Mouse (Mus musculus): Measurements from ENCODE around the gene Ccdc62. TPM values are rescaled to one million over a fixed set of nuclear protein-coding genes. Genes with fewer than 3 reads are reported as not detected.

Ccdc62 gene
- total and polyA plus RNA-seq, 2 experiments from 2014 or later: 3.7 TPM

DNA sequence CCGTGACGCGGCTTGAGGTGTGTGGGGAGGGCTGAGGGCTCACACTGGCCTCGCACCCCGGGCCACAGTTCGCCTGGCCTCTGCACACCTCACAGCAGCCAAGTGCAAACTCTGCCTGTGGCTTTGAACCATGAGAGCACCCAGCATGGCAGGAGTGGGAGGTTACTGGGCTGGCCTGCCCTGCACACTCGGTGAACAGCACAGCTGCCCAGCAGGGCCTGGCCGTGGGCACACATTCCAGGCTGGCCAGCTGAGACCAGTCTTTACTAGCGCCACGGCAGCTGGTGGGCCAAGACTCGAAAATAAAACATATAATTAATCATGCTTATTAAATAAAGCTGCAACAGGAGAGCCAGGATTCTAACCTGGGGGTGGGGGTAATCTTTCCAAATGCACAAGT is 75.1 kb downstream of the Ccdc62 start:
- WGBS: 71% methylated on average over 11 of the region's 11 CpGs
- Histone ChIP-seq H3K4me3 (ENCODE audit: low read depth, low read length) (no peak overlapping the region), H3K36me3 (ENCODE audit: insufficient read depth) (peaks cover 81% of the 10 kb centered on the region), H3K4me1 (ENCODE audit: insufficient read depth) (no peaks in the 10 kb centered on the region), H3K27me3 (ENCODE audit: insufficient read depth, low read length) (no peaks in the 10 kb centered on the region), H3K27ac (ENCODE audit: low read depth, low read length) (no peak overlapping the region), H3K4me2 (ENCODE audit: low read depth) (no peak overlapping the region), H3K9me3 (ENCODE audit: low read length) (no peaks in the 10 kb centered on the region), H3K9ac (no peak overlapping the region)
- DNase-seq (no peak), ATAC-seq (no peak)
- TF ChIP-seq CTCF (IDR thresholded peaks at IDR 0.05; ENCODE audit: low read depth): no peak

DNA sequence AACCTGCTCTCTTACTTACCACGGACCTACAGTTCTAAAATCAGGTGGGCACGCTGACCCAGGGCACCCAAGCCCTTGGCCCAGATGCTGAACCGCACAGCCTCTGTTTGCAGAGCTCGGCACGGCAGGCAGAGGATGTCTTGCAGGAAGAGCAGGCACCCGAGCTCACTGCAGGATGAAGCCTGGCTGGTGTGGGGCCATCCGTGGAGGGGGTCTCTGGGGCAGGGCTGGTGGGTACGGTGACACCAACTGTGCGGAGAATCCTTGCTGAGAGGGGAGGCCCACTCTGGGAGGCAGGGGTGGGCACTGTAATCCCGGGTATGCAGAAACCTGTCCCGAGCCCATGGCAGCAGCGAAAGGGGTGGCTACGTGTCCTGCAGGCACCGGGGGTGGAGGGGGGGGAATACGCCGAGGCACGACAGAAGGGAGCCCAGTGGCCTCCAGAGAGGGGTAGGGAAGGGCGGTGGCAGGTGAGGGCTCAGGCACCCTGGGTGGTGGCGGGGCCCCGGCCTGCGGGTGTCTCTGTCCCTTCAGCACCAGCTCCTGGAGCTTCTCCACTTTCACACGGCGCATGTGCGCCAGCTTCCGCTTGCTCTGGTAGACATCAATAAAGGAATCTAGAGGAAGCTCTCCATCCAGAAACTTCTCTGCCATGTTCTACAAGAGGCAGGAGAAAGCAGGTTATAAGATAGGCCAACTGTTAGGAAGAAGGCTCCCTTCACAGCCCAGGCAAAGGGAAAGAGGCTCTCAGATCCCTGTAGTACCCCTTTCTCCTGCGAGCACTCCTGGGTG is 75.8 kb downstream of the Ccdc62 start:
- Histone ChIP-seq H3K4me2 (ENCODE audit: low read depth) (no peak overlapping the region), H3K27ac (ENCODE audit: low read depth, low read length) (no peak overlapping the region), H3K4me3 (ENCODE audit: low read depth, low read length) (no peak overlapping the region), H3K9me3 (ENCODE audit: low read length) (no peaks in the 10 kb centered on the region), H3K27me3 (ENCODE audit: insufficient read depth, low read length) (no peaks in the 10 kb centered on the region), H3K4me1 (ENCODE audit: insufficient read depth) (peaks cover 5% of the 10 kb centered on the region; the same call in 1 of the 2 replicates), H3K9ac (no peak overlapping the region), H3K36me3 (ENCODE audit: insufficient read depth) (peaks cover 80% of the 10 kb centered on the region)
- DNase-seq (no peak), ATAC-seq (no peak)
- TF ChIP-seq CTCF (IDR thresholded peaks at IDR 0.05; ENCODE audit: low read depth): no peak
- 86% methylated on average over 26 of the region's 26 CpGs for WGBS

DNA sequence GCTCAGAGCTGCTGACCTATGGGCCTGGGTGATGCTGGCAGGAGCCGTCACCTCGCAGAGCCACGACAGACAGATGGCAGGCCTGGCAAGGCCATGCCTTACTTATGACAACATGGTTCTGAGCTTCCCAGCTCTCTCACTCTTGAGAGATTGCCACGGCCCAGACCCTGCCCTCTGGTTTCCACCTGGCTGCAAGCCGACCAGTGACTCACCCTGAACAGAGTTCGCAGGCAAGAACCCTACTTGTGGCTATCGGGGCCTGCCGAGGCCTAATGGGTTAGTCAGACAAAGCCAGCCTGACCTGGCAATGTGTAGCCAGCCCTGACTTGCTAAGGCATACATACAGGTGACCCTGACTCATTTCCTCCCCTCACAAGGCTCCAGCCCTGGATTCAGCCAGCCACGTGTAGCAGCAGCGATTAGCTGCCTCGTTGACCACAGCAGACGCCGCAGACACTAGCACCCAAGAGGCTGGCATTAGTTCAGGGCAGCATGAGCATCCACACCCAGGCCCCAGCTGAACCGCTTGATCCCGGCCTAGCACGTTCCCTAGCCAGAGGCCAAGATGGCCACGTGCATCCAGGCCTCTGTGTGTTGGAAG is 76.5 kb downstream of the Ccdc62 start:
- WGBS: 79% methylated on average over 17 of the region's 17 CpGs
- Histone ChIP-seq H3K9ac (no peak overlapping the region), H3K27me3 (ENCODE audit: insufficient read depth, low read length) (no peaks in the 10 kb centered on the region), H3K4me2 (ENCODE audit: low read depth) (no peak overlapping the region), H3K4me1 (ENCODE audit: insufficient read depth) (peaks cover 12% of the 10 kb centered on the region), H3K36me3 (ENCODE audit: insufficient read depth) (peaks cover 73% of the 10 kb centered on the region), H3K4me3 (ENCODE audit: low read depth, low read length) (no peak overlapping the region), H3K27ac (ENCODE audit: low read depth, low read length) (no peak overlapping the region), H3K9me3 (ENCODE audit: low read length) (no peaks in the 10 kb centered on the region)
- DNase-seq (no peak), ATAC-seq (no peak)
- TF ChIP-seq CTCF (IDR thresholded peaks at IDR 0.05; ENCODE audit: low read depth): no peak

DNA sequence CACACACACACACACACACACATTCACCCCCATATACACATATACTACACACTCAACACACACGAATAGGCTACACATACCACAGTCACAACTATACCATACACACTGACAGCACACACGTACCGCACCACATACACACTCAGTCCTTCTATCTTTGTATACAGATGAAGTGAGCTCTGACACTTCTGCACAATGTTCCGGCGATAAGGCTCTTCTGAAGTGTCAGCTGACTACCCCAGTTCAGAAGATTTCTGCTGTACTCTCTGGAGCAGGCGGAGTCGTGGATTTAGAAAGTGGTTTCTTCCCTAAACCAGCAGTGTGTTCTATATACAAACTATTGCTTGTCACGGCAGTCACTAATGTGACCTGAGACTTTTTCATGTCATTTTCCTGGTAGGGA is 79.6 kb downstream of the Ccdc62 start:
- H3K4me3 ChIP-seq (ENCODE audit: low read depth, low read length): no peak overlapping the region
- H3K36me3 ChIP-seq (ENCODE audit: insufficient read depth): peaks cover 52% of the 10 kb centered on the region
- H3K9ac ChIP-seq: no peak overlapping the region
- H3K4me1 ChIP-seq (ENCODE audit: insufficient read depth): peaks cover 23% of the 10 kb centered on the region
- ATAC-seq: no peak
- H3K27ac ChIP-seq (ENCODE audit: low read depth, low read length): no peak overlapping the region
- no peak for TF ChIP-seq CTCF (IDR thresholded peaks at IDR 0.05; ENCODE audit: low read depth)
- no peaks in the 10 kb centered on the region for H3K27me3 ChIP-seq (ENCODE audit: insufficient read depth, low read length)
- DNase-seq: no peak
- no peaks in the 10 kb centered on the region for H3K9me3 ChIP-seq (ENCODE audit: low read length)
- 89% methylated on average over 8 of the region's 8 CpGs for WGBS
- H3K4me2 ChIP-seq (ENCODE audit: low read depth): no peak overlapping the region

DNA sequence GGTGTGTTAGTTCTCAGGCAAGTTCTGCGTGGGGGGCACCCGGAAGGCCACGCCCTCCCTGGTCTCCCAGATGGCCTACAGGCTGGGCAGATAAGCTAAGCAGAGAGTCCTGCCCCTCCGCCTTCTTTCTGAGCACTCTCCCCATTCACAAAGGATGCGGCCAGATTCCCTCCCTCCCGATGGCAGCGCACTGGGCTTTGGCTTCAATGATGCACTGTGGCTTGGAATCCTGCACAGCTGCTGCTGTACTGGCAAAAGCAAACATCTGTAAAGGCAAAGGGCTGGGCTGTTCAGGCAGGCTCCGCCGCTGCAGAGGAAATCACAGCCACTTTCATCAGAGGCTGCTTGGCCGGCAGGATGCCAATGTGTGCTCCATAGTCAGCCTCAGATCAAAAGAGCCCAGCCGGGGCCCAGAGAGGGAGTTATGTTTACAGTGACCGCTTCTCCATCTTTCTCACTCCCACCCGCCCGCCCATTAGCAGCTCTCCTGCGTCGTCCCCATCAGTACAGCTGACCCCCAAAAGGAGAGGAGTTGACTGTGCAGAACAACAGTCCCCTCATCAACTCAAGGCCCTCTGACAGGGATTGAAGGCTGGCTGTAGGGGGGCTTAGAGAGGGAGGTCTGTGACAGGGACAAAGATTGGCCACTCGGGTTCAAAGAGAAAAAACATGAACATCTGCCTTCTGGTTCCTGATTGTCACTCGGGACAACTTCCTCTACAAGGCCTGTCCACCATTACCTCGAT is 80.6 kb downstream of the Ccdc62 start:
- WGBS: 7% methylated on average over 19 of the region's 19 CpGs

DNA sequence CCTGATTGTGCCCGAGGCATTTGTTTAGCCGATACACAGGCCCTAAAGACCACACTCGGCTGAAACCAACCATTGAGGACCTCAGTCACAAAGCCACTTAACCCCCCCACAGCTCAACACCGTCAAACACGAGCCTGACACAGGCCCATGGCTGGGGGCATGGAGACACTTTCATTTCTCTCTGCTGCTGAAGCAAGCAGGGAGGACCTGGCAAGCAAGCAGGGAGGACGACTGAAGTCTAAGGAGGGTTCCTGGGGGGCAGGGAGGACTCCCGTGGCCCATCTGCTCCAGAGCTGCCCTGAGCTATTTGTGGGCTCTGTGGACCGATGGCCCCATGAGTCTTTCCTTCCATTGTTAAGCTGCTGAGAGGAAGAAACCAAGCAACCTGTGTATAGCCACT is 81.4 kb downstream of the Ccdc62 start:
- Histone ChIP-seq H3K27ac (ENCODE audit: low read depth, low read length) (peak overlapping the region; percentile 60), H3K4me2 (ENCODE audit: low read depth) (0 out of 2 replicates have a peak overlapping the region, but pooled peaks have one; percentile 27), H3K4me1 (ENCODE audit: insufficient read depth) (peaks cover 23% of the 10 kb centered on the region), H3K9me3 (ENCODE audit: low read length) (no peaks in the 10 kb centered on the region), H3K4me3 (ENCODE audit: low read depth, low read length) (no peak overlapping the region), H3K36me3 (ENCODE audit: insufficient read depth) (peaks cover 35% of the 10 kb centered on the region), H3K9ac (no peak overlapping the region), H3K27me3 (ENCODE audit: insufficient read depth, low read length) (no peaks in the 10 kb centered on the region)
- no peak for DNase-seq
- 5% methylated on average over 8 of the region's 8 CpGs for WGBS
- no peak for ATAC-seq
- TF ChIP-seq CTCF (IDR thresholded peaks at IDR 0.05; ENCODE audit: low read depth): no peak

More for the DNA sequence above, 80.6 kb downstream of the Ccdc62 start:
- Histone ChIP-seq H3K27ac (ENCODE audit: low read depth, low read length) (peak overlapping the region; percentile 60), H3K4me1 (ENCODE audit: insufficient read depth) (peaks cover 23% of the 10 kb centered on the region), H3K9ac (peak overlapping the region; percentile 25; the same call in 1 of the 2 replicates), H3K36me3 (ENCODE audit: insufficient read depth) (peaks cover 43% of the 10 kb centered on the region), H3K9me3 (ENCODE audit: low read length) (no peaks in the 10 kb centered on the region), H3K4me3 (ENCODE audit: low read depth, low read length) (no peak overlapping the region), H3K4me2 (ENCODE audit: low read depth) (peak overlapping the region; percentile 27; the same call in 1 of the 2 replicates), H3K27me3 (ENCODE audit: insufficient read depth, low read length) (no peaks in the 10 kb centered on the region)
- ATAC-seq (peak; percentile 68), DNase-seq (peak; percentile 68)
- no peak for TF ChIP-seq CTCF (IDR thresholded peaks at IDR 0.05; ENCODE audit: low read depth)

All from forebrain, postnatal 0 days (tissue).